Mouse (Mus musculus): ENCODE results near the gene Aftph. TPM values are rescaled to one million over a fixed set of nuclear protein-coding genes. Genes with fewer than 3 reads are reported as not detected.

Aftph gene
- polyA plus RNA-seq, 1 experiment from 2014 or later = 32.1 TPM

GRCm38 (mm10) chr11:20660111-20661097 lies 81.0 kb downstream of the Aftph start:
- peaks cover 47% of the 10 kb centered on the region for H3K4me1 ChIP-seq (ENCODE audit: control insufficient read depth, insufficient read depth, low read length)
- 78% methylated on average over 14 of the region's 14 CpGs for WGBS
- H3K27ac ChIP-seq (ENCODE audit: low read depth, low read length) = no peak overlapping the region

DNA sequence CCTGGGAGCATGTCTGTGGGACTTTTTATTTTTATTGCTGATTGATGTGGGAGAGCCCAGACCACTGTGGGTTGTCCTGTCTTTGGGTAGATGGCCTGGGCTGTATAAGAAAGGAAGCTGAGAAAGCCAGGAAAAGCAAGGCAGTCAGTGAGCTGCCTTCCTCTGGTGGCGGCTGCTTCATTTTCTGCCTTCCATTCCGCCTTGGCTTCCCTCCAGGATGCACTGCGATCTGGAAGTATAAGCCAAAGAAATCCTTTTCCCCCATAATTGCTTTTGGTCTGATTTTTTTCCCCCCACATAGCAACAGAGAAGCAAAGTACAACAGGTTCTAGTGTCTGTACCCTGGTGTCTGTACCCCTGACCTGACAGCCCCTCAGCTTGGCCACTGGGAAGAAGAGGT lies 82.3 kb downstream of the Aftph start:
- Histone ChIP-seq H3K9ac (ENCODE audit: low read length) (no peak overlapping the region), H3K27me3 (ENCODE audit: control insufficient read depth, insufficient read depth, low read length) (no peaks in the 10 kb centered on the region), H3K27ac (ENCODE audit: low read depth, low read length) (no peak overlapping the region), H3K4me1 (ENCODE audit: control insufficient read depth, insufficient read depth, low read length) (peaks cover 47% of the 10 kb centered on the region), H3K9me3 (ENCODE audit: control insufficient read depth, low read length) (no peaks in the 10 kb centered on the region), H3K36me3 (ENCODE audit: control insufficient read depth, insufficient read depth, low read length) (no peaks in the 10 kb centered on the region), H3K4me2 (no peak overlapping the region), H3K4me3 (ENCODE audit: low read depth, low read length) (no peak overlapping the region)
- 89% methylated on average over 3 of the region's 3 CpGs for WGBS
- DNase-seq (ENCODE audit: low spot score, missing footprints) (no peak), ATAC-seq (ENCODE audit: low FRiP score) (no peak)

More at GRCm38 (mm10) chr11:20660111-20661097, 81.0 kb downstream of the Aftph start:
- no peaks in the 10 kb centered on the region for H3K36me3 ChIP-seq (ENCODE audit: control insufficient read depth, insufficient read depth, low read length)
- H3K27me3 ChIP-seq (ENCODE audit: control insufficient read depth, insufficient read depth, low read length) = no peaks in the 10 kb centered on the region
- H3K4me3 ChIP-seq (ENCODE audit: low read depth, low read length) = no peak overlapping the region
- DNase-seq (ENCODE audit: low spot score, missing footprints) (no peak), ATAC-seq (ENCODE audit: low FRiP score) (no peak)
- no peak overlapping the region for H3K4me2 ChIP-seq
- no peaks in the 10 kb centered on the region for H3K9me3 ChIP-seq (ENCODE audit: control insufficient read depth, low read length)
- no peak overlapping the region for H3K9ac ChIP-seq (ENCODE audit: low read length)

DNA sequence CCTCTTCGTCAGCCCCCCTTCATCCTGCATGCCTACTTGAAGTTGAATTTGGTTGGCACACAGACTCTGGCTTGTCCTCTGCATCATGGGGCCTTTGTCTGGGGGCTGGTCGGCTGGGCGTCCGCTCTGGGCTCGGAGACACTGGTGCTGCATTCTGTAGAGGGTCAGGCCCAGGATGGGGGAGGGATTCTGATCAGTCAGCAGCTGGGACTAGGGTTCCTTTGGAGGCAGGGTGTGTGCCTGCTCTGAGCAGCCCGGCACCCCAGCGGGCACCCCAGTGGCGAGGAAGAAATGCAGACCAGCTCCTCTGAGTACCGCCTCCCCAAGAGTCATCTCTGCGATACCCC lies 84.7 kb downstream of the Aftph start:
- DNase-seq (ENCODE audit: low spot score, missing footprints) (peak; percentile 93), ATAC-seq (ENCODE audit: low FRiP score) (peak; percentile 49)
- Histone ChIP-seq H3K36me3 (ENCODE audit: control insufficient read depth, insufficient read depth, low read length) (peaks cover 3% of the 10 kb centered on the region; the same call in 1 of the 2 replicates), H3K27me3 (ENCODE audit: control insufficient read depth, insufficient read depth, low read length) (no peaks in the 10 kb centered on the region), H3K9ac (ENCODE audit: low read length) (peak overlapping the region; percentile 67), H3K4me2 (peak overlapping the region; percentile 45), H3K4me3 (ENCODE audit: low read depth, low read length) (peak overlapping the region; percentile 17), H3K4me1 (ENCODE audit: control insufficient read depth, insufficient read depth, low read length) (peaks cover 36% of the 10 kb centered on the region), H3K9me3 (ENCODE audit: control insufficient read depth, low read length) (no peaks in the 10 kb centered on the region), H3K27ac (ENCODE audit: low read depth, low read length) (peak overlapping the region; percentile 97)
- WGBS = 5% methylated on average over 10 of the region's 10 CpGs

DNA sequence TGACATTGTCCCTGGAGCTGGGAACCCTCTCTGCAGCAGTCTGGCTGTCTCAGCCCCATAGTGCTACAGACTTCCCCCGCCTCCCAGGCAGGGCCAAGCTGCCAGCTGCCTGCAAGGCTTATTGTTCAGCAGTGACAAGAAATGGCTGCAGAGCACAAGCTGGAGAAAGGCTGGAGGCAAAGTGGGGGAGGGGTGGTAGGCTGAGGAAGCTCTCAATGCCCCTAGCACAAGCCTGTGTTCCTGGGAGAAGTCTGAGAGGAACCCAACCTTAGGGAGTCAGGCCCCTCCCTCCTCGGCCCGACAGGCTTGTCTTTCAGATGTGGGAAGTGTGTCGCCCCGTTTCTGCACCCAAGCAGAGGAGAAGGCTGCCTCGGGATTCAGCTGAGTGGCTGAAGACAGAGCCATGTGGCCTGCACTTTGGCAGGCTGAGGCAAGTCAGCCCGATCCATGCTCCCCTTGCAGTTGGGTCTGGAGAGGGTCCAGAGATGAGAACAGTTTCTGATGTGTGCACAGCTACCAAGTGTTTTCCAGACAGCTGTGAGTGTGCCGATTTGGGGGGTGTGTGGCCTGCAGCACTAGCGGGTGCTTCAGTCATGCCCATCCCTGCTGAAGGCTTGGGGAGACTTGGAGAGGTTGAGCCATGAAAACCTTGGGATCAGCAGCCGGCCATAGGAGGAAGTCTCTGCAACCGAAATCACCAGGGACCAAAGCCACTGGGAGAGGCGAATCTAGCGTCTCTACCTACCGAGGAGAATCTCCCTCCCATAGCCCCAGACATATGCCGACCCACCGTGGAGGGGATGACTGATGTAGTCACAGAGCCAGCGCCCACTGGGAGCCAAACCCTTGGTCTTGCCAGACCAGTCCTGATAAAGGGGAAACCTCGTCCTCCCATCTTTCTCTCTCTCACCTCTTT lies 85.3 kb downstream of the Aftph start:
- Histone ChIP-seq H3K27me3 (ENCODE audit: control insufficient read depth, insufficient read depth, low read length) (no peaks in the 10 kb centered on the region), H3K27ac (ENCODE audit: low read depth, low read length) (peak overlapping the region; percentile 97), H3K9ac (ENCODE audit: low read length) (peak overlapping the region; percentile 67), H3K9me3 (ENCODE audit: control insufficient read depth, low read length) (no peaks in the 10 kb centered on the region), H3K4me2 (peak overlapping the region; percentile 45), H3K4me1 (ENCODE audit: control insufficient read depth, insufficient read depth, low read length) (peaks cover 41% of the 10 kb centered on the region), H3K36me3 (ENCODE audit: control insufficient read depth, insufficient read depth, low read length) (peaks cover 3% of the 10 kb centered on the region; the same call in 1 of the 2 replicates), H3K4me3 (ENCODE audit: low read depth, low read length) (peak overlapping the region; percentile 17)
- peak; percentile 94 for ATAC-seq (ENCODE audit: low FRiP score)
- DNase-seq (ENCODE audit: low spot score, missing footprints) = peak; percentile 99
- 8% methylated on average over 18 of the region's 18 CpGs for WGBS

GRCm38 (mm10) chr11:20651166-20651565 lies 90.2 kb downstream of the Aftph start:
- Histone ChIP-seq H3K4me3 (ENCODE audit: low read depth, low read length) (no peak overlapping the region), H3K9me3 (ENCODE audit: control insufficient read depth, low read length) (no peaks in the 10 kb centered on the region), H3K36me3 (ENCODE audit: control insufficient read depth, insufficient read depth, low read length) (peaks cover 3% of the 10 kb centered on the region; the same call in 1 of the 2 replicates), H3K27me3 (ENCODE audit: control insufficient read depth, insufficient read depth, low read length) (no peaks in the 10 kb centered on the region), H3K9ac (ENCODE audit: low read length) (no peak overlapping the region), H3K4me1 (ENCODE audit: control insufficient read depth, insufficient read depth, low read length) (peaks cover 73% of the 10 kb centered on the region), H3K27ac (ENCODE audit: low read depth, low read length) (no peak overlapping the region), H3K4me2 (no peak overlapping the region)
- 42% methylated on average over 1 of the region's 1 CpGs for WGBS
- ATAC-seq (ENCODE audit: low FRiP score) (no peak), DNase-seq (ENCODE audit: low spot score, missing footprints) (no peak)

- Histone ChIP-seq H3K9me3 (ENCODE audit: control insufficient read depth, low read length) (no peaks in the 10 kb centered on the region), H3K4me1 (ENCODE audit: control insufficient read depth, insufficient read depth, low read length) (peaks cover 71% of the 10 kb centered on the region), H3K9ac (ENCODE audit: low read length) (0 out of 2 replicates have a peak overlapping the region, but pooled peaks have one; percentile 24), H3K4me3 (ENCODE audit: low read depth, low read length) (no peak overlapping the region), H3K27ac (ENCODE audit: low read depth, low read length) (peak overlapping the region; percentile 75), H3K4me2 (peak overlapping the region; percentile 23; the same call in 1 of the 2 replicates), H3K36me3 (ENCODE audit: control insufficient read depth, insufficient read depth, low read length) (peaks cover 3% of the 10 kb centered on the region; the same call in 1 of the 2 replicates), H3K27me3 (ENCODE audit: control insufficient read depth, insufficient read depth, low read length) (no peaks in the 10 kb centered on the region)
- DNase-seq (ENCODE audit: low spot score, missing footprints) (peak; percentile 96), ATAC-seq (ENCODE audit: low FRiP score) (peak; percentile 89)
- WGBS = 17% methylated on average over 17 of the region's 17 CpGs
Observed at GRCm38 (mm10) chr11:20650006-20650639, 91.3 kb downstream of the Aftph start.

DNA sequence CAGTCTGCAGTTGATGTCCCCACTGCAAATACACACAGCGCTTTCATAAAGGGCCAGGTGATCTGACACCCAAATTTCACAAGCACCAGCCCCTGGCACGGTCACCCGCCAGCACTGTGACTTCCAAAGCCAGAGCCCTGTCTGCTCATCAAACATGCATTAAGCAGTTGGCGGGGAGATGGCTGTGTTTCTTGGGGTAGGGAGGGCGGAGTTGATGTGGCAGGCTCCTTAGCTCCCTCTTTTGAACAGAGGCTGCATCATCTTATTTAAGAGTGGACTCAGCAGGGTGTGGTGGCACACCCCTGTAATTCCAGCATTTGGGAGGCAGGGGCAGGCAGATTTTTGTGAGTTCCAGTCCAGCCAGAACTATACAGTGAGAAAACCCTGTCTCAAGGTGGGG lies 91.9 kb downstream of the Aftph start:
- Histone ChIP-seq H3K27me3 (ENCODE audit: control insufficient read depth, insufficient read depth, low read length) (no peaks in the 10 kb centered on the region), H3K36me3 (ENCODE audit: control insufficient read depth, insufficient read depth, low read length) (peaks cover 3% of the 10 kb centered on the region; the same call in 1 of the 2 replicates), H3K4me3 (ENCODE audit: low read depth, low read length) (no peak overlapping the region), H3K4me2 (no peak overlapping the region), H3K9ac (ENCODE audit: low read length) (no peak overlapping the region), H3K4me1 (ENCODE audit: control insufficient read depth, insufficient read depth, low read length) (peaks cover 71% of the 10 kb centered on the region), H3K27ac (ENCODE audit: low read depth, low read length) (peak overlapping the region; percentile 75), H3K9me3 (ENCODE audit: control insufficient read depth, low read length) (no peaks in the 10 kb centered on the region)
- ATAC-seq (ENCODE audit: low FRiP score) (peak; percentile 72), DNase-seq (ENCODE audit: low spot score, missing footprints) (no peak)
- 31% methylated on average over 5 of the region's 5 CpGs for WGBS

DNA sequence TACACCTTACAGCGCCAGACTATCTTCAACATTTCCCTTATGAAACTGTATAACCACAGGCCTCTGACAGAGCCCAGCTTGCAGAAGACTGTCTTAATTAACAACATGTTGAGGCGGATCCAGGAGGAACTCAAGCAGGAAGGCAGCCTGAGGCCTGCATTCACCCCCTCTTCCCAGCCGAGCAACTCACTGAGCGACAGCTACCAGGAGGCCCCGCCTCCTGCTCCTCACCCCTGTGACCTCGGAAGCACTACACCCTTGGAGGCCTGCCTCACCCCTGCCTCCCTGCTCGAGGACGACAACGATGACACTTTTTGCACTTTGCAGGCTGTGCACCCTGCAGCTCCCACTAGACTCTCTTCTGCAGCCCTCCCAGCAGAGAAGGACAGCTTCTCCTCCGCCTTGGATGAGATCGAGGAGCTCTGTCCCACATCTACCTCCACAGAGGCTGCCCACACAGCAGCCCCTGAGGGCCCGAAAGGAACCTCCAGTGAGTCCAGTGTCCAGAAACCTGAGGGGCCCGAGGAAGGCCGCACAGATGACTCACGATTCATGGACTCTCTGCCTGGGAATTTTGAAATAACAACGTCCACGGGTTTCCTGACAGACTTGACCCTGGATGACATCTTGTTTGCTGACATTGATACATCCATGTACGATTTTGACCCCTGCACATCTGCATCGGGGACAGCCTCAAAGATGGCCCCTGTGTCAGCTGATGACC lies 93.3 kb downstream of the Aftph start:
- ATAC-seq (ENCODE audit: low FRiP score) (0 out of 2 replicates have a peak, but pooled peaks have one; percentile 20), DNase-seq (ENCODE audit: low spot score, missing footprints) (no peak)
- H3K9me3 ChIP-seq (ENCODE audit: control insufficient read depth, low read length) = no peaks in the 10 kb centered on the region
- peaks cover 69% of the 10 kb centered on the region for H3K4me1 ChIP-seq (ENCODE audit: control insufficient read depth, insufficient read depth, low read length)
- no peak overlapping the region for H3K9ac ChIP-seq (ENCODE audit: low read length)
- no peaks in the 10 kb centered on the region for H3K36me3 ChIP-seq (ENCODE audit: control insufficient read depth, insufficient read depth, low read length)
- WGBS = 42% methylated on average over 19 of the region's 19 CpGs
- H3K4me2 ChIP-seq = no peak overlapping the region
- no peak overlapping the region for H3K4me3 ChIP-seq (ENCODE audit: low read depth, low read length)
- H3K27me3 ChIP-seq (ENCODE audit: control insufficient read depth, insufficient read depth, low read length) = no peaks in the 10 kb centered on the region
- peak overlapping the region; percentile 21; the same call in 1 of the 2 replicates for H3K27ac ChIP-seq (ENCODE audit: low read depth, low read length)

Data from midbrain, embryonic 11.5 days (tissue).